Mouse (Mus musculus): ENCODE results near the gene Cntln. TPM values are rescaled to one million over a fixed set of nuclear protein-coding genes. Genes with fewer than 3 reads are reported as not detected.

The Cntln gene
- polyA plus RNA-seq (2016; fragmentation: Nextera tagmentation; extraction: Ambion mirVana), result 4.8 and 8.3 TPM in 2 replicates

GRCm38 (mm10) chr4:84884111-84884538 is at the start of gene Cntln:
Cntln (plus strand) TSS chr4:84884309.
- WGBS, result under 1% methylated on average over 50 of the region's 50 CpGs
- no peaks in the 10 kb centered on the region for H3K36me3 ChIP-seq
- H3K4me3 ChIP-seq, result peak within 1 kb of the TSS; percentile 79
- no peaks in the 10 kb centered on the region for H3K27me3 ChIP-seq (ENCODE audit: low read depth, poor library complexity, severe bottlenecking)
- peak within 1 kb of the TSS; percentile 99 for H3K27ac ChIP-seq
- H3K9me3 ChIP-seq (replicated peaks), result 0 out of 2 replicates have a peak, but pooled peaks cover 2% of the 10 kb centered on the region
- DNase-seq (ENCODE audit: low spot score), result peak; percentile 97
- H3K4me1 ChIP-seq, result peaks cover 17% of the 10 kb centered on the region

- DNase-seq (ENCODE audit: low spot score), result peak; percentile 48
- H3K36me3 ChIP-seq, result no peaks in the 10 kb centered on the region
- no peaks in the 10 kb centered on the region for H3K9me3 ChIP-seq (replicated peaks)
- no peaks in the 10 kb centered on the region for H3K27me3 ChIP-seq (ENCODE audit: low read depth, poor library complexity, severe bottlenecking)
- H3K4me3 ChIP-seq, result no peak overlapping the region
- 46% methylated on average over 5 of the region's 5 CpGs for WGBS
- no peaks in the 10 kb centered on the region for H3K4me1 ChIP-seq
- no peak overlapping the region for H3K27ac ChIP-seq
Measured at GRCm38 (mm10) chr4:84836979-84837378, 47.1 kb upstream of the Cntln start.

GRCm38 (mm10) chr4:84838545-84838944 is 45.6 kb upstream of the Cntln start:
- H3K36me3 ChIP-seq, result no peaks in the 10 kb centered on the region
- DNase-seq (ENCODE audit: low spot score), result no peak
- no peak overlapping the region for H3K27ac ChIP-seq
- WGBS, result 83% methylated on average over 3 of the region's 3 CpGs
- no peaks in the 10 kb centered on the region for H3K9me3 ChIP-seq (replicated peaks)
- H3K4me1 ChIP-seq, result no peaks in the 10 kb centered on the region
- no peak overlapping the region for H3K4me3 ChIP-seq
- H3K27me3 ChIP-seq (ENCODE audit: low read depth, poor library complexity, severe bottlenecking), result no peaks in the 10 kb centered on the region

- H3K36me3 ChIP-seq, result no peaks in the 10 kb centered on the region
- no peak overlapping the region for H3K27ac ChIP-seq
- no peaks in the 10 kb centered on the region for H3K4me1 ChIP-seq
- H3K9me3 ChIP-seq (replicated peaks), result no peaks in the 10 kb centered on the region
- H3K27me3 ChIP-seq (ENCODE audit: low read depth, poor library complexity, severe bottlenecking), result no peaks in the 10 kb centered on the region
- 90% methylated on average over 2 of the region's 2 CpGs for WGBS
- no peak for DNase-seq (ENCODE audit: low spot score)
- H3K4me3 ChIP-seq, result no peak overlapping the region
Measured at GRCm38 (mm10) chr4:84839466-84839865, 44.6 kb upstream of the Cntln start.

- 81% methylated on average over 2 of the region's 2 CpGs for WGBS
- Histone ChIP-seq H3K9me3 (replicated peaks) (no peaks in the 10 kb centered on the region), H3K4me3 (no peak overlapping the region), H3K27me3 (ENCODE audit: low read depth, poor library complexity, severe bottlenecking) (no peaks in the 10 kb centered on the region), H3K4me1 (peaks cover 14% of the 10 kb centered on the region), H3K27ac (no peak overlapping the region), H3K36me3 (no peaks in the 10 kb centered on the region)
- DNase-seq (ENCODE audit: low spot score), result no peak
Measured at GRCm38 (mm10) chr4:84857588-84857987, 26.5 kb upstream of the Cntln start.

- no peak overlapping the region for H3K4me3 ChIP-seq
- no peaks in the 10 kb centered on the region for H3K27me3 ChIP-seq (ENCODE audit: low read depth, poor library complexity, severe bottlenecking)
- no peaks in the 10 kb centered on the region for H3K4me1 ChIP-seq
- no peaks in the 10 kb centered on the region for H3K36me3 ChIP-seq
- 63% methylated on average over 3 of the region's 3 CpGs for WGBS
- H3K9me3 ChIP-seq (replicated peaks), result no peaks in the 10 kb centered on the region
- H3K27ac ChIP-seq, result no peak overlapping the region
- no peak for DNase-seq (ENCODE audit: low spot score)
Measured at GRCm38 (mm10) chr4:84876347-84876746, 7.8 kb upstream of the Cntln start.

GRCm38 (mm10) chr4:84883646-84884045 is 463 bp upstream of the Cntln start:
- H3K4me1 ChIP-seq, result peaks cover 17% of the 10 kb centered on the region
- 77% methylated on average over 12 of the region's 12 CpGs for WGBS
- H3K4me3 ChIP-seq, result peak overlapping the region; percentile 79
- 0 out of 2 replicates have a peak, but pooled peaks cover 2% of the 10 kb centered on the region for H3K9me3 ChIP-seq (replicated peaks)
- H3K27me3 ChIP-seq (ENCODE audit: low read depth, poor library complexity, severe bottlenecking), result no peaks in the 10 kb centered on the region
- peak overlapping the region; percentile 99 for H3K27ac ChIP-seq
- no peak for DNase-seq (ENCODE audit: low spot score)
- H3K36me3 ChIP-seq, result no peaks in the 10 kb centered on the region

- H3K9me3 ChIP-seq (replicated peaks), result 0 out of 2 replicates have a peak, but pooled peaks cover 2% of the 10 kb centered on the region
- WGBS, result 3% methylated on average over 60 of the region's 60 CpGs
- peak overlapping the region; percentile 99 for H3K27ac ChIP-seq
- peaks cover 17% of the 10 kb centered on the region for H3K4me1 ChIP-seq
- H3K36me3 ChIP-seq, result no peaks in the 10 kb centered on the region
- H3K4me3 ChIP-seq, result peak overlapping the region; percentile 79
- H3K27me3 ChIP-seq (ENCODE audit: low read depth, poor library complexity, severe bottlenecking), result no peaks in the 10 kb centered on the region
- no peak for DNase-seq (ENCODE audit: low spot score)
Measured at GRCm38 (mm10) chr4:84884539-84885270, 596 bp downstream of the Cntln start.

- Histone ChIP-seq H3K36me3 (peaks cover 1% of the 10 kb centered on the region), H3K4me3 (peak overlapping the region; percentile 79), H3K27me3 (ENCODE audit: low read depth, poor library complexity, severe bottlenecking) (no peaks in the 10 kb centered on the region), H3K4me1 (peaks cover 17% of the 10 kb centered on the region), H3K27ac (peak overlapping the region; percentile 99), H3K9me3 (replicated peaks) (0 out of 2 replicates have a peak, but pooled peaks cover 2% of the 10 kb centered on the region)
- no peak for DNase-seq (ENCODE audit: low spot score)
- 76% methylated on average over 1 of the region's 1 CpGs for WGBS
Measured at GRCm38 (mm10) chr4:84885271-84885540, 1.1 kb downstream of the Cntln start.

GRCm38 (mm10) chr4:84918393-84918792 is 34.3 kb downstream of the Cntln start:
- DNase-seq (ENCODE audit: low spot score), result no peak
- 81% methylated on average over 1 of the region's 1 CpGs for WGBS
- no peak overlapping the region for H3K27ac ChIP-seq
- no peaks in the 10 kb centered on the region for H3K9me3 ChIP-seq (replicated peaks)
- H3K4me1 ChIP-seq, result no peaks in the 10 kb centered on the region
- no peak overlapping the region for H3K4me3 ChIP-seq
- H3K36me3 ChIP-seq, result peaks cover 3% of the 10 kb centered on the region; the same call in 1 of the 2 replicates
- H3K27me3 ChIP-seq (ENCODE audit: low read depth, poor library complexity, severe bottlenecking), result no peaks in the 10 kb centered on the region

GRCm38 (mm10) chr4:84934342-84934929 is 50.3 kb downstream of the Cntln start:
- H3K9me3 ChIP-seq (replicated peaks), result no peaks in the 10 kb centered on the region
- no peak overlapping the region for H3K27ac ChIP-seq
- no peak for DNase-seq (ENCODE audit: low spot score)
- 0 out of 2 replicates have a peak, but pooled peaks cover 3% of the 10 kb centered on the region for H3K36me3 ChIP-seq
- H3K4me3 ChIP-seq, result no peak overlapping the region
- WGBS, result 88% methylated on average over 6 of the region's 6 CpGs
- H3K4me1 ChIP-seq, result no peaks in the 10 kb centered on the region
- no peaks in the 10 kb centered on the region for H3K27me3 ChIP-seq (ENCODE audit: low read depth, poor library complexity, severe bottlenecking)

GRCm38 (mm10) chr4:84942059-84942458 is 58.0 kb downstream of the Cntln start:
- peak; percentile 43 for DNase-seq (ENCODE audit: low spot score)

GRCm38 (mm10) chr4:84942651-84943050 is 58.5 kb downstream of the Cntln start:
- WGBS, result 74% methylated on average over 2 of the region's 2 CpGs
- Histone ChIP-seq H3K27ac (no peak overlapping the region), H3K4me1 (peaks cover 15% of the 10 kb centered on the region), H3K9me3 (replicated peaks) (no peaks in the 10 kb centered on the region), H3K36me3 (no peaks in the 10 kb centered on the region), H3K4me3 (no peak overlapping the region), H3K27me3 (ENCODE audit: low read depth, poor library complexity, severe bottlenecking) (no peaks in the 10 kb centered on the region)
- no peak for DNase-seq (ENCODE audit: low spot score)

More at GRCm38 (mm10) chr4:84942059-84942458, 58.0 kb downstream of the Cntln start:
- Histone ChIP-seq H3K27ac (0 out of 2 replicates have a peak overlapping the region, but pooled peaks have one; percentile 21), H3K9me3 (replicated peaks) (no peaks in the 10 kb centered on the region), H3K36me3 (no peaks in the 10 kb centered on the region), H3K4me1 (peaks cover 15% of the 10 kb centered on the region), H3K4me3 (no peak overlapping the region), H3K27me3 (ENCODE audit: low read depth, poor library complexity, severe bottlenecking) (no peaks in the 10 kb centered on the region)
- 47% methylated on average over 2 of the region's 2 CpGs for WGBS

Data from limb, embryonic 10.5 days (tissue).